28 mouse cellular contexts compared by ENCODE assay signal in genomic region chr15:31412436-31412835, GRCm38 (mm10). TPM values are rescaled to one million over a fixed set of nuclear protein-coding genes. Genes with fewer than 3 reads are reported as not detected.
DNase-seq lines count a peak whose midpoint lies in the region; ATAC-seq and TF ChIP-seq lines count a peak whose summit lies in the region.
"Had no signal": no experiment of that assay in that cellular context is flagged by ENCODE, and none has a peak within 500 bp of the region (broad histone marks: within the 10 kb centered on the region; RNA-seq: fewer than 3 reads in every experiment).

No protein-coding gene starts in this region.

- H3K4me3 ChIP-seq in heart, adult 2 months: no peak overlapping the region
- H3K4me3 ChIP-seq in E14TG2a.4 (replicated peaks; ENCODE audit: low read length) (0 out of 2 replicates have a peak overlapping the region, but pooled peaks have one; percentile 37), G1E (ENCODE audit: low read depth, low read length) (no peak overlapping the region; the same call in 1 of the 2 replicates)
- H3K4me3 ChIP-seq: embryonic facial prominence, embryonic 12.5 days; embryonic facial prominence, embryonic 15.5 days; heart, embryonic 12.5 days; heart, embryonic 15.5 days; hindbrain, embryonic 10.5 days had no signal

- no peak for TF ChIP-seq POLR2A in heart, adult 2 months (IDR thresholded peaks at IDR 0.05; ENCODE audit: insufficient read depth, low read depth, low read length)

- H3K9ac ChIP-seq in heart, adult 2 months (ENCODE audit: low read depth, low read length): no peak overlapping the region
- H3K9ac ChIP-seq: embryonic facial prominence, embryonic 12.5 days; embryonic facial prominence, embryonic 15.5 days; forebrain, postnatal 0 days; heart, embryonic 12.5 days; heart, embryonic 15.5 days; hindbrain, embryonic 14.5 days had no signal

- 82% methylated on average over 6 of the region's 6 CpGs for WGBS in heart, adult 2 months

- peak overlapping the region; percentile 54 for H3K27ac ChIP-seq in heart, adult 2 months
- H3K27ac ChIP-seq: embryonic facial prominence, embryonic 12.5 days; embryonic facial prominence, embryonic 15.5 days; heart, embryonic 15.5 days; hindbrain, embryonic 10.5 days; hindbrain, embryonic 14.5 days; hindbrain, postnatal 0 days had no signal

- H3K9me3 ChIP-seq in E14TG2a.4 (ENCODE audit: low read length) (no peaks in the 10 kb centered on the region), G1E (replicated peaks) (peaks cover 2% of the 10 kb centered on the region; the same call in 1 of the 2 replicates)
- H3K9me3 ChIP-seq: embryonic facial prominence, embryonic 12.5 days; embryonic facial prominence, embryonic 15.5 days; heart, embryonic 12.5 days; heart, embryonic 15.5 days; hindbrain, embryonic 10.5 days had no signal

- ATAC-seq in G1E (ENCODE audit: extremely low read depth, insufficient number of reproducible peaks, low FRiP score, poor library complexity, severe bottlenecking): peak; percentile 65
- ATAC-seq: activated CD4-positive, CD25-positive, alpha-beta regulatory T cell, adult 4 months; CD4-positive, CD25-positive, alpha-beta regulatory T cell, adult 4 months; forebrain, embryonic 14.5 days; forebrain, postnatal 0 days; hindbrain, postnatal 0 days; inflammation-experienced regulatory T-cells, adult 6 months; intestine, embryonic 16.5 days had no signal

- H3K36me3 ChIP-seq in heart, adult 2 months (ENCODE audit: control insufficient read depth, insufficient read depth, low read length): no peaks in the 10 kb centered on the region
- H3K36me3 ChIP-seq in E14TG2a.4 (ENCODE audit: insufficient read depth, low read length) (no peaks in the 10 kb centered on the region), G1E (replicated peaks) (no peaks in the 10 kb centered on the region)
- H3K36me3 ChIP-seq: embryonic facial prominence, embryonic 12.5 days; embryonic facial prominence, embryonic 15.5 days; heart, embryonic 12.5 days; heart, embryonic 15.5 days; hindbrain, embryonic 10.5 days had no signal

- no peak for TF ChIP-seq CTCF in heart, adult 2 months (IDR thresholded peaks at IDR 0.05)
- TF ChIP-seq CTCF in E14TG2a.4 (conservative IDR thresholded peaks at IDR 0.05; ENCODE audit: low read length) (no peak), G1E (IDR thresholded peaks at IDR 0.05; ENCODE audit: low read depth, low read length) (no peak)

- intact Hi-C loops in heart, adult 2 months (cut with DNase I): loop anchor here (2.0 kb wide), 1 partner anchor 68 kb away; no protein-coding TSS in a partner anchor

- peaks cover 4% of the 10 kb centered on the region for H3K4me1 ChIP-seq in heart, adult 2 months (ENCODE audit: control insufficient read depth, insufficient read depth, low read length)
- H3K4me1 ChIP-seq in E14TG2a.4 (replicated peaks; ENCODE audit: low read depth, low read length) (peaks cover 69% of the 10 kb centered on the region), G1E (ENCODE audit: insufficient read depth, low read depth, low read length) (peaks cover 59% of the 10 kb centered on the region)
- H3K4me1 ChIP-seq: embryonic facial prominence, embryonic 12.5 days; embryonic facial prominence, embryonic 15.5 days had no signal

- no peaks in the 10 kb centered on the region for H3K27me3 ChIP-seq in heart, adult 2 months (ENCODE audit: control insufficient read depth, insufficient read depth, low read length)
- H3K27me3 ChIP-seq in E14TG2a.4 (ENCODE audit: insufficient read depth, low read length) (no peaks in the 10 kb centered on the region; the same call in 1 of the 2 replicates), G1E (ENCODE audit: insufficient read depth, low read length) (peaks cover 7% of the 10 kb centered on the region)
- H3K27me3 ChIP-seq: embryonic facial prominence, embryonic 12.5 days; embryonic facial prominence, embryonic 15.5 days; heart, embryonic 12.5 days; heart, embryonic 15.5 days had no signal

- no peak for DNase-seq in heart, adult 2 months
- no peak for DNase-seq in heart, adult 8-10 months (ENCODE audit: low spot score)
- DNase-seq in G1E (ENCODE audit: low spot score): peak; percentile 35
- no peak for DNase-seq in B cell, adult 2 months
- DNase-seq in left cerebral cortex, adult 11 months (ENCODE audit: low spot score): no peak
- DNase-seq: adrenal gland, adult 8-10 months; adrenal gland, postnatal 25 days; cerebellum, adult 11 months; cerebellum, adult 2 months; cerebellum, adult 9-11 months; cerebellum, postnatal 25 days; forebrain, postnatal 0 days; gastrocnemius, postnatal 25 days had no signal

- no peaks in the 10 kb centered on the region for H3K79me2 ChIP-seq in heart, adult 2 months (replicated peaks; ENCODE audit: control insufficient read depth, insufficient read depth, low read length)

- no peak for TF ChIP-seq EP300 in heart, adult 2 months (IDR thresholded peaks at IDR 0.05; ENCODE audit: insufficient read depth, low read depth, low read length)

RNA-seq across cellular contexts. Expression of gene Ropn1l, which starts 41.1 kb away (rescaled TPM):
- total RNA-seq in heart, adult 2 months (2021): not detected
- 0.67 and 0.86 TPM in 2 replicates for polyA plus RNA-seq in heart, adult 2 months (2012; rRNA removed)
- under 1 TPM in 2 of 4 experiments, not detected in 2; 0.28 to 0.57 TPM for total RNA-seq in heart, adult 8-10 months (2022)
- total RNA-seq in G1E (2014; fragmentation: Nextera tagmentation): 0.90 TPM in 1 of 2 replicates, not detected in the other
- total RNA-seq in G1E (2017): 1.1 and 3.8 TPM in 2 replicates
- polyA plus RNA-seq in G1E (2012): 1.4 and 1.5 TPM in 2 replicates
- total RNA-seq: gastrocnemius, adult 8-10 months; gastrocnemius, postnatal 25 days; heart, postnatal 36 days had no signal

RNA-seq across cellular contexts. Expression of gene Ankrd33b, which starts 44.9 kb away (rescaled TPM):
- total RNA-seq in heart, adult 2 months (2021): 10 to 100 TPM; 28.6 to 32.8 TPM
- polyA plus RNA-seq in heart, adult 2 months (2012; rRNA removed): 7.8 and 16.5 TPM in 2 replicates
- total RNA-seq in heart, adult 8-10 months (2022): 10 to 100 TPM; 26.4 to 31.4 (median 29.1) TPM
- total RNA-seq in G1E (2014; fragmentation: Nextera tagmentation) (not detected in 2 replicates), G1E (2017) (0.11 and 0.23 TPM in 2 replicates)
- not detected in 2 replicates for polyA plus RNA-seq in G1E (2012)
- polyA plus RNA-seq: CD4-positive, CD25-positive, alpha-beta regulatory T cell, adult 4 months; inflammation-experienced regulatory T-cells, adult 6 months had no signal

Comparison
In these comparisons a context has a peak if more than half of its experiments do, and no peak if none do; other contexts are left out.
1. RNA of gene Ankrd33b, which starts 44.9 kb away (total RNA-seq): 28.6 to 32.8 TPM in heart, adult 2 months and 26.4 to 31.4 TPM in heart, adult 8-10 months; 0.11 to 0.23 TPM in G1E; every median in the first group is over 10 times any median in the second.